Mouse (Mus musculus): ENCODE data around the gene B3gnt7.
A peak's percentile ranks its signal among the peaks of the same experiment; 100 is the strongest.

B3gnt7 gene

DNA sequence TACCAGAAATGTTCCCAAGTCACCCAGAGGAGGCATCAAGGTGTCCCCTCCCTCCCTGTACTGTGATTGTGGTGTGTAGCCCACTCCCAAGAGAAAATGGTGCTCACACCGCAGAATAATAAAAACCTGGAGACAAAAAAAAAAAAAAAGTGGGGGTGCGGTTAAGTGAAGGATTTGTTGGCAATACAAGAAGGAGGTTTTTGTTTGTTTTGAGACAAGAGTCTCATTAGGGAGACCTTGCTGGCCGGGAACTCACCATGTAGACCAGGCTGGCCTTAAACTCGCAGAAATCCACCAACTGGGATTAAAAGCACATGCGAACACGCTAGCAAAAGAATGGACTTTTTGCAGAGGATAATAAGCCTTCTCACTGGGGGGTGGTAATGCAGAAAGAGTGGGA is at the start of gene B3gnt7:
Gene B3gnt7, plus strand, starts transcription at position 301 of the 400 bp plus-strand sequence.
- DNase-seq (ENCODE audit: low spot score), result no peak

GRCm38 (mm10) chr1:86253410-86253809 is 49.2 kb upstream of the B3gnt7 start:
- no peak for DNase-seq (ENCODE audit: low spot score)

- DNase-seq (ENCODE audit: low spot score), result no peak
Measured at GRCm38 (mm10) chr1:86256311-86256710, 46.3 kb upstream of the B3gnt7 start.

GRCm38 (mm10) chr1:86257228-86257627 is 45.4 kb upstream of the B3gnt7 start:
- DNase-seq (ENCODE audit: low spot score), result no peak

DNA sequence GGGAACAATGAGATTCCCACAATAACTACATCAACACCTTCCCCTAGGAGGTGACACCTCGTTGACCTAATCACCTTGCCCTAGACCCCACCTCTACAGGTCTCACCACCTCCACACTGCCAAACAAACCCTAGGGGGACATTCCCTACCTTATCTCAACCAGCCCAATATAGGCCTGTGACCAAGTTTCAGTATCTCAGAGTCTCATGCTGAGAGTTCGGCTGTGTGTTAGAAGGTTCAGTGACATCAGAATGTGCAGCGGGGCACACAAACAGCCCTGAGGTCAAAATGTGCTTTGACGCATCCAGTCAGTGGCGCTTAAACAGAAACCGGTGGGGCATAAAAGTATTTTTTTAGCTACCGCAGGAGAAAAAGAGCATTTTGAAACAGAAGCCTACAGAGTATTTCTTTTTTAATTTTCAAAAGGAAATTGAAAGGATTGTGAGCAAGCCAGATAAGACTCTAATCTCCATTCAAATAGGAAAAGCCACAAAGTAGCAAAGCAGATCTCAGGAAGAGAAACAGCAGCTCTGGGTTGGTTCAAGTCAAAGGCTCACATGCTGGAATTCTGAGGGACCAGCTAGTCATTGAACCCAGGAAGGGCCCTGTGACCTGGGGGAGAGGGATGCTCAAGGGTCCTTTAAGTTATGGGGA is 44.3 kb upstream of the B3gnt7 start:
- no peak for DNase-seq (ENCODE audit: low spot score)

GRCm38 (mm10) chr1:86263564-86264339 is 38.9 kb upstream of the B3gnt7 start:
- DNase-seq (ENCODE audit: low spot score), result no peak

- no peak for DNase-seq (ENCODE audit: low spot score)
Measured at GRCm38 (mm10) chr1:86265060-86265459, 37.6 kb upstream of the B3gnt7 start.

GRCm38 (mm10) chr1:86268492-86269189 is 34.0 kb upstream of the B3gnt7 start:
- no peak for DNase-seq (ENCODE audit: low spot score)

- DNase-seq (ENCODE audit: low spot score), result no peak
Measured at GRCm38 (mm10) chr1:86269190-86269508, 33.5 kb upstream of the B3gnt7 start.

GRCm38 (mm10) chr1:86271707-86272106 is 30.9 kb upstream of the B3gnt7 start:
- no peak for DNase-seq (ENCODE audit: low spot score)

DNA sequence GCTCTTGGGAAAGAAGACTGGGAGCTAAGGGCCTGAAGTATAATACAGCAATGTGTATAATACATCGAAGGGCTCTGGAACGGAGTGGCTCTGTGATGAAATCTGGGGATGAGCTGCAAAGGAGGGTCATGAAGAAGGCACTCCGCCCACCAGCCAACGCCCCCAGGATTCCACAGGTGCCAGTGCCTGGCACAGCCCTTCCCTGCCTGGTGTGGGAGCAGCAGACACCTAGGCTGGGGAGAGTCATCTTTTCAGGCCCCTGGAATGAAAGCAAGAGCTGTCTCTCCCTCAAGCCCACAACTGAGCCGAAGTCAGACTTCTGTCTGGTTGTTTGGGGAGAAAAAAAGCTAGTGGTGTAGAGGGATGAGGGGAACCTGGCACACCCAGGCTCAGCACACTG is 25.6 kb upstream of the B3gnt7 start:
- DNase-seq (ENCODE audit: low spot score), result no peak

- peak; percentile 31 for DNase-seq (ENCODE audit: low spot score)
Measured at GRCm38 (mm10) chr1:86281781-86282536, 20.7 kb upstream of the B3gnt7 start.

DNA sequence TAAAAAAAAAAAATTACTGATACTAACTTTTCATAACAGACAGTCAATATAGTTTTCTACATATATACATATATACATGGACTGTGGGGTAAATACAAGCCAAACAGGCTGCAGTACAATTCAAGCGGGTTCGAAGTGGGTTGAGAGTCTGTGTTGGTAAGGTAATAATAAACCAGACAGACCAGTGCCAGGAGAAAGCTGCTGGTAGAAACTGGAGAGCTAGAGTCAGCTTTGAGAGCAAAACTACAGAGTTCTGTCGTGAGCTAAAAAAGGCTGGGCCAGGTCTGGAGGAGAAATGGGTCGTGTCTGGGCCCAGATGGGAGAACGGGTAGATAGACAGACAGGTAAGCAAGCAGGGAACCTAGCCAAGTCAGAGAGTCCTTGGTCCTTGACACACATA is 18.5 kb upstream of the B3gnt7 start:
- DNase-seq (ENCODE audit: low spot score), result no peak

- no peak for DNase-seq (ENCODE audit: low spot score)
Measured at GRCm38 (mm10) chr1:86285295-86285694, 17.3 kb upstream of the B3gnt7 start.

- DNase-seq (ENCODE audit: low spot score), result no peak
Measured at GRCm38 (mm10) chr1:86287473-86287872, 15.2 kb upstream of the B3gnt7 start.

- no peak for DNase-seq (ENCODE audit: low spot score)
Measured at GRCm38 (mm10) chr1:86290452-86290851, 12.2 kb upstream of the B3gnt7 start.

DNA sequence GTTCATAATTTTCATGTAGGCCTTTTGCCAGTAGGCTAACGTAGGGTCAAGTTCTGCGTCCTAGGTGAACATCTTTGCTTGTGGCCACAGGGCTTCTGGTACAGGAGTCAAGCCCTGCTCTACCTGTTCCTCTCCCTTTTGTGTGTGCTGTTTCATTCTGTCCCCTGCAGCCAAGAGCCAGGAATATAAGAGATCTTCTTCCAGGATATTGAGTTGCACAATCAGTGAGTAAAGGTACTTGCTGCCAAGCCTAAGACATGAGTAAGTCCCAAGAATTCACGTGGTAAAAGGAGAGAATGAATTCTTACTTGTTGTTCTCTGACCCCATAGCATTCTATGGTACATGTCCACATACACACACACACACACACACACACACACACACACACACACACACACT is 9.5 kb upstream of the B3gnt7 start:
- no peak for DNase-seq (ENCODE audit: low spot score)

- DNase-seq (ENCODE audit: low spot score), result no peak
Measured at GRCm38 (mm10) chr1:86293868-86294267, 8.8 kb upstream of the B3gnt7 start.

DNA sequence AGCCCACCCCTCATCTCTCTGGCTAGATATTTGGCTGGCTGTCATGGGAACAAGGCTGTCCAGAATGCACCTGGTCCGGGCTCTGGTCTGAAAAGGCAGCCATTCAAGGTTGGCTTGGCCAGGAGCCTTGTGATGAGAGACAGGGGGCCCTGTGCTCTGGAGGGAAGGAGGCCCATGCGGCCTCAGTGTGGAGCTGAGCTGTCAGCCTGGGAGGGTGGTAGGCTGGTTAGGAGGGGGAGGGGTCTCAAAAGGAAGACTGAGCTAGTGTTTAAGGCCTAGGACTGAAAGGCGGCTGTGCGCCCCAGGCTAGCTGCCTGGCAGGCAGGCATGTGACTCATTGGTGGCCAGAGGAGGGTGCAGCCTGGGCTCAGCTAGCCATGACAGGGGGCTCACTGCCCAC is 8.2 kb upstream of the B3gnt7 start:
- no peak for DNase-seq (ENCODE audit: low spot score)

DNA sequence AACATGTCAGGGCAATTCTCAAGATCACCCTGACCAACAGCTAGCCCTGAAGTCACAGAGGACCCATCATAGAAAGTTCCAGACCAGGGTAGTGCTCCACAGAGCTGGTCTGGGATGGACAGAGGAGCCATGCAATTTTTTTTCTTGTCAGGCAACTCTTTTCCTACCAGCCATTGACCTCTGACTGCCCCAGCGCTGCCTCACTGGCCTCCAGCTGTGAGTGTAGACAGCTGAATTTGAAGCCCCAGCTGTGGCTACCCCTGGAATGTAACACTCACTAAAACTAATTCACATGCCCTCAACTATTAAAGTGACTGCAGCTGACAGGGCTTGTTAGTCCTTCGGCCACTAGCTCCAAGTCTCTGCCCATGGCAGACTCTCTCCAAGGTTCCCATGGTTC is 2.5 kb upstream of the B3gnt7 start:
- DNase-seq (ENCODE audit: low spot score), result no peak

DNA sequence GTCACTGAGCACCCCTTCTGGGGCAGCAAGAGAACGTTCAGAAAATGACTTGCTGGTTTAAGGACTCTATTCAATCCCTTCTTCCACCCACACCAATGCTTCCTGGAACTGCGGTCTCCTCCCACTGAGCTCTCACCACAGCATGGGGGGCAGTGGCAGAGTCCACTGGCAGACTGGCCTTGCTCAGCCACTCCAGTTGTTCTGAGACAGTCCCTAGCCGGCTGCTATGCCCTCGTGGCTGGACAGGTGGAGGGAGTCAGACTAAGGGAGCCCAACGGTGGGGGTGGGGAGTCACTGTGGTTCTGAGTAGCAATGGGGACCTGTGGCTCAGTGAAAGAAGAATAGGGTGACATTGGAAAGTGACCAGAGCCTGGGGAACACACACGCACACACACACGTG is 1.9 kb upstream of the B3gnt7 start:
- DNase-seq (ENCODE audit: low spot score), result no peak

Data from MN1 (cell line).